Mouse (Mus musculus): ENCODE data around the gene Qtrt1.

- no peak for TF ChIP-seq CTCF (IDR thresholded peaks at IDR 0.05; ENCODE audit: low read depth, low read length)
- TF ChIP-seq POLR2A (IDR thresholded peaks at IDR 0.05; ENCODE audit: extremely low read depth, insufficient read depth, low read length): no peak
Measured at GRCm38 (mm10) chr9:21454556-21454955, 42.9 kb downstream of the Qtrt1 start.
